Mouse (Mus musculus): ENCODE data around the gene 1700001P01Rik.

The 1700001P01Rik gene

DNA sequence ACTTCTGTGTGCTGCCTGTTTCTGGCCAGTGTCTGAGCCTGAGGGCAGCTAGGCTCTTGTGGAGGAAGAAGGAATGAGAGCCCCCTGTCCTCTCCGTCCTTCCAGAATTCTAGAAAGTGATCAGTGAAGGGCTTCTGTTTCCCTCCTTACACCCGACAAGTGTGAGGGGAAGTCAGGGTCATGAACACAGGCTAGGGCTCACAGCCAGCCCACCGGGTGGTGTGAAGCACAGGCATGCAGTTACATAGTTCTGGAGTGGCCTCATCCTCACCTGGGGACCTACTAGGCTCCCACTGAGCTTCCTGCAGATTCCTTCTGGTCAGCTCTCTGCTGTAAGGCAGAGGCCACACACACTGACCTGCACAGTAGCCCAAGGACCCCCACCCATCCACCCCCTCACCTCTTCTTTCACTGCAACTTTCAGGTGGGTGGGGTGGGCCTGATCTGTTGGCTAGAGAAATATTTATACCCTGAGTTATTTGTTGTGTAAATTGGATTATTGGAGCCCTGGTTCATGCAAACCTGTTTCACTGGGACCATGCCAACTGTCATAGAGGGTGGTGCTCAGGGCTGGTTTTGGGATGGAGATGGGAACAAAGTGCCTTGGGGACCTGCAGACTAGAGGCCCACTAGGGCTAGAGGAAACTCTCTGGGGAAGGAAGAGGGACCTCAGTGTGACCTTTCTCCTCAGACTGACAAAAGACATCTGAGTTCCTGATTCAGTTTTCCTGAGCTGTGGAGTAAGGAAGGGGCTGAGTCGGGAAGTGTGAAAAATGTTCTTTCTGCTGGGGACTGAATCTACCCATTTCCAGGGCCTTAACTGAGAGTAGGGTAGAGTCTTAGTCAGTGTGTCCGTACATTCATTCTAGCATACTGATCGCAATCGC, 33.8 kb upstream of the 1700001P01Rik start:
- no peak for DNase-seq

DNA sequence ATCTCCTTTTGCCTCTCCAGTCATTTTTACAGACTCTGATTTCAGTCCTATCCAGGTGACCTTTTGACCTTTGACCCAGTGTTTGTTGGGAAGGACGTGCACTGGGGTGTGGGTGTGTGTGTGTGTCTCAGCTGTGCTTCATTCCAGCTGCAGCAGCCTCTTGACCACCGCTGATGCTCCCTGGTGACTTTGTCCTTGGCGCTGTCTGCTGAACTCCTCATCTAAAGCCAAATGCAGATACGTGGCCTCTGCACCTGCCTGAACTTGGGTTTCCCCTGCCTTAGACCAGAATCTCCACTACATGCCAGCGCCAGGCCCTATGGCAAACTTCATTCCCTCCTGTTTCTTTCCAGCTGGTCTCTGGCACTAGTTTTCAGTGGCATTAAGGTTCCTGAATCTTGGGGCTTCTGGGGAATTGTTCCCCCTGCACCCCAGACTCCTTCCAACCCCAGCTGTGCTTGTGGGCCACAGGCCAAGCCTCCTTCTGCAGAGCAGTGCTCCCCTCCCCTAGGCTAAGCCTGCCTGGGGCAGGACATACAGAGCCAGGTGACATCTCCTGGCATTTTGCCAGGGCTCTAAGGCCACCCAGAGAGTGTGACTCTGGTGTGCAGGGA, 33.0 kb upstream of the 1700001P01Rik start:
- no peak for DNase-seq

DNA sequence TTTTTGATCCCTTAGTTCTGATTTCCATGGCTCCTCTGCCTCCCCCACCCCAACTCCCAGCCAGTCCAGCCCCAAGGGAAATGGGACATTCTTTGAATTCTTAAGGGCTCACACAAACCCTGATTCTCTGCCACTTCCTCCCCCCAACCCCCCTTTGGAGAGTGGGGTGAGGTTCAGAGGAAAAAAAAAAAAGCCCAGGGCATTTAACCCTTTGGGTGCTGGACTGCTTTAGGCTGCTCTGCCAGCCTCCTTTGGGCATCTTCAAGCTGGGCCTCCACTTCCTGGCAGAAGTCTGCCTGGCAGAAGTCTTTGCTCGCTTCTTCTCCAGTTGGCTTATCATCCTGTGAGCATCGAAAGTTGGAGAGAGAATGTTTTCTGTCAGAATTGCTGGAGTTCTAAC, 32.4 kb upstream of the 1700001P01Rik start:
- peak; percentile 59 to 72 for DNase-seq

DNA sequence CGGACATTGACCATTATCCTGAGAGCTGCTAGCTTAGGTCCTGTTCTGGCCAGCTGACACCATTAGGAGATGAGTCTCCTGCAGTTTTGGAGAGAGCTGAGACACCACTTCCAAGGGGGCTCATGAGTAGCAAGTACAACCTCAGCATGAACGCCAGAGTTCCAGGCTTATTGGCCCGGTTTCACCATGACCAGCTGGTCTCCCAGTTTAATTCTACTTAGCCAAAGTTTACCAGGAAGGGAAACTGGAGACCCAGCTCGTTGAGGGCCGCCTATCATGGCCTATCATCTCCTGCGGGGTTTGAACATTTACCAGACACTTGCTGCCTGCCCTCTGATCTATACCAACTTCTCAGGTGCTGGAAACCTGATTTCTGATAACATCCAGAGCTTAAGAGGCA, 31.9 kb upstream of the 1700001P01Rik start:
- no peak for DNase-seq

DNA sequence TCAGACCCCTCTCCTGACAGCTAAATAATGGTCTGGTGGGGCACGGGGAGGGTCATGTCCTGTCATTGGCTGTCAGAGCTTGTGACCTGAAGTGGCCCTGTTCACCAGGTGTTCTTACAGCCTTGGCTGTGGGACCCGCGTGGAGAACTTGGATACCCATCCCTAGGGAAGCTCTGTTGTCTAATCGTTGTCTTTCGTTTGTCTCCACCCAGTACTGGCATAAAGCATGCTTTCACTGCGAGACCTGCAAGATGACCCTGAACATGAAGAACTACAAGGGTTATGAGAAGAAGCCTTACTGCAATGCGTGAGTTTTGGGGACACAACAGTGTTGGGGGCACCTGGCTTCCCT, 30.9 kb upstream of the 1700001P01Rik start:
- DNase-seq, result no peak

DNA sequence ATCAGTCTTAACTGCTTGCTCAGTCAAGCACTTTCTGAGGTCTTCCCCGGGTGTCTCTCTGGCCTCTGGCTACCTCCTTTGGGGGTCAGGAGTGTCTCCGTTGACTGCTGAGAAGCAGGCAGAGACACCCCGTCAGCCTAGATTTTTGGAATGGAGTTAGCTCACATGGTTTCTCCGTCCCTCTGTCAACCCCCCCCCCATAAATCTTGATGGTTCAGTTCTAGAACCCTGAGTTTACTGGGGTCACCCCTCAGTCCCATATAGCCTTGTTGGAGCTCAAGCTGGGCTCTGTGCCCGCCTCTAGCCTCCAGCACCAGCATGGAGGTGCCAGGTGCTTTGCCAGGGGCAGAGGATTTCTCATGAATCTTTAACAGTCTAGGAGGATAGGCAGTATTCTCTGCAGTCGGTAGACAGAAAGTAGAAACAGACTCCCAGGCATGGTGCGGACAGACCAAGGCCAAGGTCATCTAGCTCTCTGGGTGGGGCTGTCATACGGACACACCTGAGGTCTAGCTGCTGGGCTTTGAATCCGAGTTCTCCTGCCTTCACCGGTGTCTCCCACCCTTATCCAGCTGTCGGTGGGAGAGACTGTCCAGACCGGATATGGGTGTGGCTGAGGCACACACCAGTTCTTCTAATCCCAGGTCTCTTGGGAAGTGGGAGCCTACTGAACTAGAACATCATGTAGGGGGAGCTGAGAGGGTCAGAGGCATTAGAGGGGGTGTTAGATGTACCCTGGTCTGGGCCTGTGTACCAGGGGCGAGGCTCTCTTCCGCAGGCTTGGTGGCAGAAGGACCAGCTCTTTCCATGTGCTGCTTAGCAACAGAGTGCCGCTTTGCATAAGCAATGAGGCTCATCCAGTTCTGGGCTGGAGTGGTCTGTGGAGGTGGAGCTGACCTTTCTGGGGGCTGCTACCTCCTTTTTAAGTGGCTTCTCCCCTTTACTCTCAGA, 30.2 kb upstream of the 1700001P01Rik start:
- no peak for DNase-seq

DNA sequence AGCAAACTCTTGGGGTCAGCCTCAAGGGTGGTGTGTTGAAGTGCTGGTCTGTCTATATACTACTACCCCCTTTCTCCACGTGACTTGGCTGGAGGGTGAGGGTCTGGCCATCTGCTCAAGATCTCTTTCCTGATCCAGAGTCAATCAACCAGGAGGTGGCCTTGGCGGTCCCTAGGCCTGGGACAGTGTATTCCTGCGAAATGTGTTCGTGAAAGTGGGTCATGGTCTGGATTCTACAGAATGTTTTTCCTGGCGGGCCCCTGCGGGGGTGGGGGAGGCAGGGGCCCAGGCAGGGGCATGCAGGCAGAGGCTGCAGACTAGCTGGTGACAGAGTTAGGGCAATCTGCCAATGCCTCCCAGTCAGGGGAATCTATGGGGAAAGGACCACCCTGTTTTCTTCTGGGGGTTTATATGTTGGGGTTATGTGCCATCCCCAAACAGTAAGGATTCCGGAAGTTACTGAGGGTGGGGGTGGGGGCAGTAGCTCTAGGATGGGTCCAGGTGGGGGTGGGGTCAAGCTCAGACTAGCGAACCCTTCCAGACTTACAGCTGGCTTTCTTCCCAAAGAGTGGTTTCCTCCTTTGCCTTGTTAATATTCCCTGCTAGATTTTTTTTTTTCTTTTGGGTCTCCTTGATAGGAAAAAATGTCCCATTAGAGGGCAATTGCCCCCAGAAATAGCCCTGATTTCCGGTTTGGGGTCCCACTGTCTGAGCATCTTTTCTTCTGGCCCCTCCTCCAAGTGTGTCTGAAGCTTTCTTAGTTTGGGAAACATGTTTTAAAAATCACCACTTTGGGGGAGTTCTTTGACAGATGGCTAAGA, 29.3 kb upstream of the 1700001P01Rik start:
- DNase-seq, result no peak

DNA sequence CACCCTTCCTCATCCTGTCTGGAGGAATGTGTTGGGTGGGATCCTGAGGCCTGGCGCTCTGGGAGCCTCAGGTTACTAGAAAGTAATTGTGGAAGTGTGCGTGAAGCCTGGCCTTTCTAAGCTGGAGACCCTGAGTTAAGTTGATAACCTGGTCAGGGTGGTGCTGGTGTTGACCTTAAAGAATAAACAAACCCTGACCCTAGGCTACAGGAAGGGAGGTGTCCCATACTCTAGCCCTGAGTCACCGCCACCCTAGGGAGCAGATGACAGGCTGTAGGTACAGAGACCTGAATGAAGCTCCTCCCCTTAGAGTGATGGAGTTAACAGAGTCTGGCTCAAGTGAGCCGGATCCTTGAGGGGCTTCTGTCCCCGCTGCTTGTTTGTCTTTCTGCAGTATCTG, 28.1 kb upstream of the 1700001P01Rik start:
- DNase-seq, result no peak

DNA sequence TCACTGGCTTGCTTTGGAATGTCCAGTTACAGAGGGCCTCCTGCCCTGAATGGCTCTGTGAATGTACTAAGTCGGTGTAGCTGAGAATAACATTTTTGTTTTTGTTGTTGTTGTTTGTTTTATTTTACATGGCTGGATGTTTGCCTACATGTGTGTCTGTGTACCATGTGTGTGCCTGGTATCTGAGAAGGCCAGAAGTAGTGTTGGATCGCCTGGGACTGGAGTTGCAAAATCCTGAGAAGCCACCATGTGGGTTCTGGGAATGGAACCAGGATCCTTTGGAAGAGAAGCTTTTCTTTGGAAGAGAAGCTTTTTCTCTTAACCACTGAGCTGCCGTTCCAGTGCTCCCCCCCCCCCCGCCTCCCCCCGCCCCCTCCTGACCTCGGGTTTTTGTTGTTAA, 26.8 kb upstream of the 1700001P01Rik start:
- no peak for DNase-seq

DNA sequence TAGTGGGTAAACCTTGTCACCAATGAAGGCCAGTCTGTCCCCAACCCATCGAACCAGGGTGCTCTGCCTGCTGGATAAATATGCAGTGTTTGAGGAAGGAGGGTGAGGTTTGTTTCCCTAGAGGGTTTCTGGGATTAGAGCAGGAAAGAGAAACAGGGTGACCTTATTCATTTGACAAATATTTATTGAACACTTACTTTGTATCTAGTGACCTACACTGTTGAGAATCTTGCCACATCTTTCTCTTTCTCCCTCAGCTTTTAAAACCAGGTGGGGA, 26.4 kb upstream of the 1700001P01Rik start:
- DNase-seq, result no peak

DNA sequence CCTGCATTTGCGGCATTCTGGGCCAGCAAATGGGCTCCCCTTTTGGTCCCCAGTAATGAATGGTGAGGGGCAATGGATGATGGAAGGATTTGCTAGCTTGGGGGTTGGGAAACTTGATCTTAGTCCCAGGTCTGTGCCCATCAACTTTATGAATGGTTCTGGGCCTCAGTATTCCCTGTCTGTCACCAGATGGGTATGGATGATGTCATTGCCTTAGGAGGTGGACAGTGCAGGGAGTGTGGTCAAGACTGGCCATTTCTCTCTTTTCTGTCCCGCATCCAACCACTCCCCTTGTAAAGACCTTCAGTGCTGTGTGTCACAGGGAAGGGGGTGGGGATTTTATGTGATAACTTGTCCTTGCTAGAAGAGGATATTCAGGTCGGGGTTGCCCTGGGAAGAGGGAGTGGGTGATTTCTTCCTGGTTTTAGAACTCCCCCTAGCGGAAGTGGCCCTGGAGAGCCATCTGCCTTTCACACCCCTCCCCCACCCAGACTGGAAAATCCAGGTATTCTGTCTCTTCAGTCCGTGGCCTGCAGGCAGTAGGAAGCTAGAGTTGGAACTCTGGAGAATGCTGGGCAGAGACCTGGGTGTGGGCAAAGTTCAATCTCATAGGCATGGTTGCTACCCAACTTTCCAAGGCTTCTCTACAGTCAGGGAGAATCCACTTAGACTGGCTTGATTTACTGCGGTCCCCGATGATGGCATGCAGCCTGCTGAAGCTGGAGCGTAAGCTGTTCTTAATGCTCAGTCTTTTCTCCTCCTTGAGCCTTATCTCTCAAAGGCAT, 25.9 kb upstream of the 1700001P01Rik start:
- peak; percentile 56 to 76 for DNase-seq

DNA sequence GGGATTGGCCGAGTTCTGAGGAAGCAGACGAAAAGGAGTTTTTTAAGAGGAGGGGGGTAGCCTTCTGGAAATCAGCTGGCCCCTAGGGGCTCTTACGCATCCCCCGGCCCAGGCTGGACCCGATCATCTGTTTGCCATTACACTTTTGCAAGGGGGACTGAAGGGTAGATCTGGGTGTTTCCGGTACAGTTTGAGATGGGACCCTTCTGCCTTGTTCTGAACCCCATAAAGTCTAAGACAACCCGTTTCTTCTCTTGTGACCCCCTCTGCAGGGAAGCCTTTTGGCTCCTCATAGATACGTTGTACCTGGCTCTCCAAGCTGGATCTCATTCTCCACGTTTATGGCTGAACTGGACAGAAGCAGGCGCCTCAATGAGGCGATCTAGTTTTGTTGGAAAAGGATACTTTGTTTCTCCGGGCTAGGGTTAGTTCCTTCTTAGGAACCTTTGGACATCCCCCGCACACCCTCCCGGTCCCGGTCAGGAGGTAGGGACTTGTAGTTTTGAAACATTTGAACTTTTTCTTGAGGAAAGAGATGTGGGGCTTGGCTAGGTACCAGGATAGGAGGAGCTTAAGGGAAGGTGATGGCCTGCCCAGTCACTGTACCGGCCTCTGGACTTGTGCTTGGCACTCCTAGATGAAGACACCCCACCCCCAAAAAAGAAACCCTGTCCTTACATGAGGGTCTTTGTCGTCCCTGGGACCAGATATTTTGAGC, 25.1 kb upstream of the 1700001P01Rik start:
- DNase-seq, result peak; percentile 55 to 64

DNA sequence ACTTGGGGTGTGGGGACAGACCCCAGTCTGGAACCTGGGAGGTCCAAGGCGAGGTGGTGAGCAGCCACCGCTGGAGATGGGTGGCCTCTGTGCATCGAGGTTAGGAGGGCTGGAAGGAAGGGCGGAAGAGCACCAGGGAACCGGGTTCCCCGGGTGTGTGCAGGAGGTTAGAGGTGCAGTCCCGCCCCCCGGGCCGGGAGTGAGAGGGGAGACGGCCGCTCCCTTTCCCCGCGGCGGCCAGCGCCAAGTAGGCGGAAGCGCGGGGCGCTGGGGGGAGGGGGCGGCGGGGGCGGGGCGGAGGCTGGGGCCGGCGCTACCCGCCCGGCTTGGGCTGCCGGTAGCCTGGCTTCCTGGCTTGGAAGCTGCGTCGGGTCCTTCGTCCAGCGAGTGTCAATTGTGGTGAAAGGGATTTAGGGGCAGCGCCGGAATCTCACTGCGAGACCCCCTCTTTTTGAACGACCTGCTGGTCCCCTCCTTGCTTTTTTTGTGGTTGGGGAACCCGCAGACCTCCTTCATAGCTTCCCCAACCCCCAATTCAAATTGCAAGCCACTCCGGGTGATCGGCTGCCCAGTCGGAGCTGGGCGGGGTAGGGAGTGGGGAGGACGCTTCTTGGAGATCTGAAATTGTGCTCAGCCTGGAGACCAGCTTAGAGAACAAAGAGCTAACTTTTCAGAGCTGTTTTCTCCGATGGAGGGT, 24.4 kb upstream of the 1700001P01Rik start:
- DNase-seq, result peak; percentile 86 to 89

DNA sequence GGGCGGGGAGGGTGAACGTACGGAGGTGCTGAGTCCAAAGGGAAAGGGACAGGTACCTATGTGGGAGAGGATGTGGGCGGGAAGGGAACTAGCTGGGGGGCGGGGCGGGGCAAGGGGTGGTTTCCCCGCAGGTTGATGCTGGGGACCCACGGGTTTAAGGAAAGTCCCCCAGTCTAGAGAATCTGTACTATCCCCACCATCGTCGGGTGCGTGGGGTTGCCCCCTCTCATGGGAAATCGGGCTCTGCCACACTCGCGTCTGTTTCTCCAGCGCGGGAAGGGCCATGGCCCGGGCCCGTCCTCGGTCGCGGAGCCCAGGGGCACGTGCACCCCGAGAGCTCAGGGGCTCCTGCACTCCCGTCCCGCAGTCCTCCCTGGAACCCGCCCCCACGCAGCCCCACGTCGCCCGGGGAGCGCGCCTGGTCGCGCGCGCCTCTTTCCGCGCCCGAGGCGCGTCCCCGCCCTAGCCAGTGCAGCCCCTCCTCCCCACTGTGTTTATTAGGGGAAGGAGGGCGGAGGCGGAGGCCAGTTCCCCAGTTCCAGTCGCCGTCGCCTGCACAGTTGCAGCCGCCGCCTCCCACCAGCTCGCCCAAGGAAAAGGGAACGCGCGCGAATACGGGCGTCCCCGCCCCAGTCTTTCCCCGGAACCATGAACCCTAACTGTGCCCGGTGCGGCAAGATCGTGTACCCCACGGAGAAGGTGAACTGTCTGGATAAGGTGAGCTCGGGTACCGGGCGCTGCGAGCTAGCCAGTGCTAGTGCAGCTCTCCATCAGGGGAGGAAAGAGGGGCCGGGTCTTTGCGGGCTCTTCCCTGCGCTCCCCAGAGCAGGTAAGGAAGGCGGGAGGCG, 23.7 kb upstream of the 1700001P01Rik start:
- DNase-seq, result peak; percentile 89 to 92

DNA sequence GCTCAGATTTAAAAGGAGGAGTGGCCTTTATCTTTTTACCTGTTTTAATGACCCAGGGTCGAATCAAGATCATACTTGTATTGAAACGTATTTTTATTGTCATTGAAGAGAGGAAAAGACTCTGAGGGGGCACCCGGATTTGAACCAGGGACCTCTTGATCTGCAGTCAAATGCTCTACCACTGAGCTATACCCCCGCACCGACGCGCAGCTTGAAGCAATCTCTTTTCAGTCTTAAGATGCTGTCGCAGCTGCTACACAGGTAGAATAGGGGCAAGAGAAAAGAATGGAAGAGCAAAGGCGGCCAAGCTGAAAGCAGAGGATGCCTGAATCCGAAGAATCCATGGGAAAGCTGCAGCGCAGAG, 23.0 kb upstream of the 1700001P01Rik start, which contains the start of gene Lasp1:
Gene Lasp1, plus strand, starts transcription at position 219 of the 364 bp plus-strand sequence.
- DNase-seq, result peak; percentile 87

DNA sequence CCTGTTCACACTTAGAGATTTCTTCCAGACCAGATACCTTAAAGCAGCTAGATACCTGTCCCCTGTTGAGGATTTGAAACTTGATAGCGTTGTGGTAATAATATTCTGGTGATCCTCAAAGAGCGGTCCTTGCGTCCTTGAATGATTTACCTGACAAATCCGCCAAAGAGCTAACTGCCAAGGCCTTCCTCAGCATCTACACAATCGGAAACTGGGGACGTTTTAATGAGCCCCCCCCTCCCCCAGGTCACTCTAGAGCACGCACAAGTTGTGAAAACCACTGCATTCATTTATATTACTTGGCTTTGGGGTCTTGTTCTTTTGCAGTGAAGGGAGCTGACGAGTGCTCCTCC, 22.3 kb upstream of the 1700001P01Rik start:
- DNase-seq, result no peak

DNA sequence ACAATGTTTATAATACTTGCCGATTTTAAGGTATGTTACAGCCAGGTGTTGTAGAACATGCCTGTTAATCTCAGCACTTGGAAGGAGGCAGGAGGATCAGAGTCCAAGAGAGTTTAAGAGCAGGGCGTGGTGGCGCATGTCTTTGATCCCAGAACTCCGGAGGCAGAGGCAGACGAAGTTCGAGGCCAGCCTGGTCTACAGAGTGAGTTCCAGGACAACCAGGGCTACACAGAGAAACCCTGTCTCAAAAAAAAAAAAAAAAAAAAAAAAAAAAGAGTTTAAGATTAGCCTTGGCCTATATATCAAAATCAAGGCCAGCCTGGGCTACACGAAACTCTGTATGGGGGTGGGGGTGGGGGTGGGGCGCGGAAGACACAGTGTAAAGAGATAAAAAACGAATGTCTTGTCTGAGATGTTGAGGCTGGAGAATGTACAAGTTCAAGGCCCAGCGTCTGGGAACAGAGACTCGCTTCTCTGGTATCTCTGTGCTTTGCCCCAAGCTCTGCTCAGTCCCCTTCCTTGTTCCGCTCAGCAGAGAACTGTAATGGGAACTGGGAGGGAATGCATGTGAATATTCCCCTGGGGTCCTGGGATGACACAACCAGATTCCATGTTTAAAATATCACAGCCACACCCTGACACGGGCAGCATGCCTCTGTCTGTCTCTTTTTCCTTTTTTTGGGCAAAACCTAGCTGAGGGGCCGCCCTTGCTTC, 21.8 kb upstream of the 1700001P01Rik start:
- no peak for DNase-seq

DNA sequence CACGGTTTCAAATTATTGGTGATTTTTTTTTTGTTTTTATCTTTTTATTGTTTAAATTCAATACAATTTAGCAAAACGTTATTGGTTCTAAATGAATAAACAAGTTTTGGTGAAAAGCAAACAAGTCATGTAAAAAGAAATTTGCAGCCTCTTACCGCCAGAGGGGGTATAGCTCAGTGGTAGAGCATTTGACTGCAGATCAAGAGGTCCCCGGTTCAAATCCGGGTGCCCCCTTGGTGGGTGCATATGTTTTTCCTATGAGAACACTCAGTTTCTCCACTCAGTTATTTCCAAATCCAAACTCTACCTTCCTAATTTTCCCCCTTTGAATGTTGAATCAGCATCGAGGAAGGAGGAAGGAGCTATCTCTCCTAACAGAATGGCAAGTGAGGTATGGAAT, 21.2 kb upstream of the 1700001P01Rik start:
- DNase-seq, result peak; percentile 63 to 74

DNA sequence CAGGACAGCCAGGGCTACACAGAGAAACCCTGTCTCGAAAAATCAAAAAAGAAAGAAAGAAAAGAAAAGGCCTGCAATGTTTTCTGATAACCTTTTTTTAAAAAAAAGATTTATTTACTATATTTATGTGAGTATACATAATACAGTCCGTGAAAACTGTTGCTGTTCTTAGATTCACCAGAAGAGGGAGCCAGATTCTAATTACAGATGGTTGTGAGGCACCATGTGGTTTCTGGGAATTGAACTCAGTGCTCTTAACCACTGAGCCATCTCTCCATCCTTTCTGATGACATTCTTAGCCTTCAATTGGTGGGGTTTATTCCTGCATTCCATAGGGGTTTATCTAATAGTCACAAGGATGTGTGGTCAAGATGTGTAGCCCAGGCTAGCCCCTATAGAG, 17.4 kb upstream of the 1700001P01Rik start:
- peak in 1 of 2 experiments; percentile 62 for DNase-seq

Measured in lung, adult 18-20 months (tissue).